Mouse (Mus musculus) liver, adult 2 months (tissue): ENCODE measurements at regions not wholly inside any gene's neighbourhood (a gene's known extent, or its start where the extent isn't known, plus 50 kb on each side); places are given as distances from the start of the nearest gene placed in this dataset.

Source experiments
- CTCF ChIP-seq: fragments of 200-500 bp; IDR thresholded peaks from 2 replicates; pipeline ENCODE4 v1.5.1; 2011; ENCODE audit warnings: low read depth, low read length, control low read depth
- POLR2A ChIP-seq: fragments of 200-500 bp; IDR thresholded peaks from 2 replicates; pipeline ENCODE4 v1.6.1; 2011; ENCODE audit warnings: low read length, control low read depth; ENCODE audit not compliant: insufficient read depth; ENCODE audit errors: extremely low read depth

GRCm38 (mm10) chr12:28176016-28176415, 376.2 kb downstream of the Dcdc2c start:
- no peak for TF ChIP-seq POLR2A
- TF ChIP-seq CTCF: no peak
